28 mouse cellular contexts compared by ENCODE assay signal in genomic region chrX:169337559-169337958, GRCm38 (mm10).
"Had no signal": no experiment of that assay in that cellular context is flagged by ENCODE, and none has a peak within 500 bp of the region (broad histone marks: within the 10 kb centered on the region; RNA-seq: fewer than 3 reads in every experiment).

No protein-coding gene starts in this region.

- H3K27ac ChIP-seq: embryonic facial prominence, embryonic 10.5 days; embryonic facial prominence, embryonic 12.5 days; embryonic facial prominence, embryonic 13.5 days; embryonic facial prominence, embryonic 15.5 days; forebrain, embryonic 10.5 days; forebrain, embryonic 12.5 days; forebrain, embryonic 13.5 days; forebrain, embryonic 15.5 days; gastrocnemius, adult 2 months; heart, adult 2 months had no signal

- DNase-seq: cerebellum, adult 8-10 months; cerebellum, adult 9-10 months; cerebellum, adult 9-11 months; cerebellum, postnatal 10 days; cerebellum, postnatal 14 days; cerebellum, postnatal 25 days; cerebellum, postnatal 36 days; embryo, embryonic 11 days; forebrain, postnatal 0 days; gastrocnemius, adult 2 months; gastrocnemius, postnatal 10 days; gastrocnemius, postnatal 14 days; gastrocnemius, postnatal 25 days; gastrocnemius, postnatal 36 days; heart, adult 11 months; heart, adult 18-20 months; heart, adult 2 months had no signal

- H3K36me3 ChIP-seq: embryonic facial prominence, embryonic 10.5 days; embryonic facial prominence, embryonic 12.5 days; embryonic facial prominence, embryonic 13.5 days; embryonic facial prominence, embryonic 15.5 days; forebrain, embryonic 10.5 days; forebrain, embryonic 12.5 days; forebrain, embryonic 15.5 days had no signal

- H3K9ac ChIP-seq: embryonic facial prominence, embryonic 12.5 days; embryonic facial prominence, embryonic 13.5 days; embryonic facial prominence, embryonic 15.5 days; forebrain, embryonic 12.5 days; forebrain, embryonic 13.5 days; forebrain, embryonic 15.5 days; forebrain, postnatal 0 days had no signal

- H3K27me3 ChIP-seq: embryonic facial prominence, embryonic 15.5 days; forebrain, embryonic 13.5 days; forebrain, embryonic 15.5 days had no signal

- H3K4me1 ChIP-seq: embryonic facial prominence, embryonic 10.5 days; embryonic facial prominence, embryonic 12.5 days; embryonic facial prominence, embryonic 13.5 days; embryonic facial prominence, embryonic 15.5 days; forebrain, embryonic 10.5 days; forebrain, embryonic 12.5 days; forebrain, embryonic 13.5 days; forebrain, embryonic 15.5 days had no signal

- ATAC-seq: forebrain, embryonic 13.5 days; forebrain, embryonic 14.5 days; forebrain, embryonic 15.5 days; forebrain, embryonic 16.5 days; forebrain, postnatal 0 days had no signal

- H3K9me3 ChIP-seq: embryonic facial prominence, embryonic 10.5 days; embryonic facial prominence, embryonic 12.5 days; embryonic facial prominence, embryonic 13.5 days; embryonic facial prominence, embryonic 15.5 days; forebrain, embryonic 10.5 days; forebrain, embryonic 12.5 days; forebrain, embryonic 13.5 days; forebrain, embryonic 15.5 days had no signal

- H3K4me3 ChIP-seq: embryonic facial prominence, embryonic 10.5 days; embryonic facial prominence, embryonic 12.5 days; embryonic facial prominence, embryonic 13.5 days; embryonic facial prominence, embryonic 15.5 days; erythroblast, embryonic 14.5 days; forebrain, embryonic 10.5 days; forebrain, embryonic 12.5 days; forebrain, embryonic 13.5 days; forebrain, embryonic 15.5 days; gastrocnemius, adult 2 months; heart, adult 2 months had no signal
